Mouse (Mus musculus) ES-E14 (cell line): ENCODE measurements around the gene Aoc1. TPM values are rescaled to one million over a fixed set of nuclear protein-coding genes. Genes with fewer than 3 reads are reported as not detected.

ENCODE experiments used
- DNase-seq: peaks from one replicate; pipeline ENCODE4 v3.0.0-alpha.2; 2013; ENCODE audit warnings: low read depth, low spot score
- H3K27ac ChIP-seq: 2 replicates; pipeline ENCODE4 v1.5.1; 2012; ENCODE audit warnings: low read depth, mild to moderate bottlenecking, low read length, moderate library complexity, mixed read lengths; ENCODE audit not compliant: poor library complexity, insufficient read depth, severe bottlenecking
- H3K36me3 ChIP-seq: 2 replicates; pipeline ENCODE4 v1.6.1; 2012; ENCODE audit warnings: mild to moderate bottlenecking, low read length, moderate library complexity, mixed read lengths; ENCODE audit not compliant: control insufficient read depth, poor library complexity, insufficient read depth, severe bottlenecking
- H3K4me1 ChIP-seq, 2 experiments: fragments of 150-350 bp in 1 of 2; sonication (generic) in 1 of 2; 2 replicates each; pipeline ENCODE4 v1.6.1; 2012; ENCODE audit warnings: low read length in 2 of 2, mild to moderate bottlenecking in 1 of 2, mixed read lengths in 1 of 2; ENCODE audit not compliant: control insufficient read depth in 2 of 2, insufficient read depth in 2 of 2, poor library complexity in 1 of 2
- H3K4me3 ChIP-seq, 2 experiments: fragments of 150-350 bp in 1 of 2; sonication (generic) in 1 of 2; 2 replicates each; pipeline ENCODE4 v1.5.1; 2012; ENCODE audit warnings: low read length in 2 of 2, low read depth in 1 of 2, mild to moderate bottlenecking in 1 of 2, mixed read lengths in 1 of 2; ENCODE audit not compliant: insufficient read depth in 1 of 2, poor library complexity in 1 of 2, severe bottlenecking in 1 of 2
- H3K9ac ChIP-seq: 2 replicates; pipeline ENCODE4 v1.6.1; 2012; ENCODE audit warnings: low read depth, mild to moderate bottlenecking, low read length, mixed read lengths; ENCODE audit not compliant: poor library complexity, insufficient read depth, severe bottlenecking
- H3K9me3 ChIP-seq: fragments of 150-350 bp; sonication (generic); 2 replicates; pipeline ENCODE4 v1.6.1; 2012; ENCODE audit warnings: low read depth, mild to moderate bottlenecking, low read length; ENCODE audit not compliant: control insufficient read depth, insufficient read depth
- CHD2 ChIP-seq: IDR thresholded peaks from 2 replicates; pipeline ENCODE4 v1.6.1; 2014; ENCODE audit warnings: mild to moderate bottlenecking, low read depth, low read length, inconsistent platforms
- HCFC1 ChIP-seq: IDR thresholded peaks from 2 replicates; pipeline ENCODE4 v1.6.1; 2012; ENCODE audit warnings: low read length, inconsistent platforms, borderline replicate concordance; ENCODE audit not compliant: insufficient read depth
- MAFK ChIP-seq: IDR thresholded peaks from 2 replicates; pipeline ENCODE4 v1.6.1; 2014; ENCODE audit warnings: mild to moderate bottlenecking, low read depth, low read length, inconsistent platforms; ENCODE audit not compliant: insufficient read depth
- ZC3H11A ChIP-seq: IDR thresholded peaks from 2 replicates; pipeline ENCODE4 v1.6.1; 2012; ENCODE audit warnings: low read depth, mild to moderate bottlenecking, inconsistent platforms, low read length, borderline replicate concordance
- ZNF384 ChIP-seq: IDR thresholded peaks from 2 replicates; pipeline ENCODE4 v1.6.1; 2012; ENCODE audit warnings: low read depth, low read length, inconsistent platforms
- in situ Hi-C, 2 experiments: fragments of 600-800 bp; cut with MboI; formaldehyde crosslinking; loops; one replicate each; pipeline ENCODE4 v1.15.1; 2025; ENCODE audit warnings: low sequenced_read_pairs in 2 of 2, inconsistent platforms in 1 of 2; ENCODE audit not compliant: unreplicated experiment in 2 of 2
- total RNA-seq: library from RNA; depleted of rRNA; stranded (reverse); fragments of 300-350 nt; gene quantifications from 2 replicates; pipeline ENCODE4 v1.2.3, GENCODE M21; 2012

Aoc1 gene
- total RNA-seq, 1 experiment, result 0.31 TPM

GRCm38 (mm10) chr6:48831141-48831540 is 41.6 kb upstream of the Aoc1 start:
- no peak for DNase-seq
- no peaks in the 10 kb centered on the region for H3K9me3 ChIP-seq
- no peak overlapping the region for H3K4me3 ChIP-seq
- no peak overlapping the region for H3K9ac ChIP-seq
- no peak overlapping the region for H3K27ac ChIP-seq
- TF ChIP-seq ZNF384 (no peak), CHD2 (no peak), HCFC1 (no peak), ZC3H11A (no peak)
- in situ Hi-C loops, result no loop called here
- H3K36me3 ChIP-seq, result no peaks in the 10 kb centered on the region; the same call in 1 of the 2 replicates
- no peaks in the 10 kb centered on the region for H3K4me1 ChIP-seq

- in situ Hi-C loops, result no loop called here
- Histone ChIP-seq H3K36me3 (no peaks in the 10 kb centered on the region; the same call in 1 of the 2 replicates), H3K9me3 (no peaks in the 10 kb centered on the region), H3K4me1 (no peaks in the 10 kb centered on the region), H3K9ac (no peak overlapping the region), H3K4me3 (no peak overlapping the region), H3K27ac (no peak overlapping the region)
- no peak for DNase-seq
- TF ChIP-seq ZC3H11A, result no peak
- no peak for TF ChIP-seq MAFK
- TF ChIP-seq HCFC1, result no peak
- no peak for TF ChIP-seq CHD2
- no peak for TF ChIP-seq ZNF384
Measured at GRCm38 (mm10) chr6:48832426-48832825, 40.3 kb upstream of the Aoc1 start.

GRCm38 (mm10) chr6:48833515-48833914 is 39.2 kb upstream of the Aoc1 start:
- no peak overlapping the region for H3K9ac ChIP-seq
- no peaks in the 10 kb centered on the region for H3K4me1 ChIP-seq
- DNase-seq, result no peak
- no peak for TF ChIP-seq CHD2
- TF ChIP-seq MAFK, result no peak
- TF ChIP-seq ZNF384, result no peak
- no peak for TF ChIP-seq ZC3H11A
- TF ChIP-seq HCFC1, result no peak
- H3K27ac ChIP-seq, result no peak overlapping the region
- in situ Hi-C loops, result no loop called here
- no peaks in the 10 kb centered on the region for H3K9me3 ChIP-seq
- H3K36me3 ChIP-seq, result no peaks in the 10 kb centered on the region; the same call in 1 of the 2 replicates
- H3K4me3 ChIP-seq, result no peak overlapping the region

GRCm38 (mm10) chr6:48835241-48835640 is 37.5 kb upstream of the Aoc1 start:
- DNase-seq, result no peak
- Histone ChIP-seq H3K4me3 (no peak overlapping the region), H3K9ac (no peak overlapping the region), H3K36me3 (no peaks in the 10 kb centered on the region; the same call in 1 of the 2 replicates), H3K4me1 (no peaks in the 10 kb centered on the region), H3K9me3 (no peaks in the 10 kb centered on the region), H3K27ac (no peak overlapping the region)
- in situ Hi-C loops, result no loop called here
- TF ChIP-seq ZC3H11A (no peak), ZNF384 (no peak), CHD2 (no peak), HCFC1 (no peak), MAFK (no peak)

- no peaks in the 10 kb centered on the region for H3K9me3 ChIP-seq
- no peaks in the 10 kb centered on the region; the same call in 1 of the 2 replicates for H3K36me3 ChIP-seq
- no peak overlapping the region for H3K4me3 ChIP-seq
- TF ChIP-seq ZNF384 (no peak), CHD2 (no peak), ZC3H11A (no peak), HCFC1 (no peak), MAFK (no peak)
- no peak overlapping the region for H3K9ac ChIP-seq
- H3K4me1 ChIP-seq, result no peaks in the 10 kb centered on the region
- in situ Hi-C loops, result no loop called here
- no peak overlapping the region for H3K27ac ChIP-seq
- no peak for DNase-seq
Measured at GRCm38 (mm10) chr6:48836146-48836545, 36.5 kb upstream of the Aoc1 start.
